Mouse (Mus musculus) kidney, adult 11 months (tissue): ENCODE data around the gene Selenos.

Source experiments
- DNase-seq: peaks from one replicate; pipeline ENCODE4 v3.0.0; 2022

Selenos gene

DNA sequence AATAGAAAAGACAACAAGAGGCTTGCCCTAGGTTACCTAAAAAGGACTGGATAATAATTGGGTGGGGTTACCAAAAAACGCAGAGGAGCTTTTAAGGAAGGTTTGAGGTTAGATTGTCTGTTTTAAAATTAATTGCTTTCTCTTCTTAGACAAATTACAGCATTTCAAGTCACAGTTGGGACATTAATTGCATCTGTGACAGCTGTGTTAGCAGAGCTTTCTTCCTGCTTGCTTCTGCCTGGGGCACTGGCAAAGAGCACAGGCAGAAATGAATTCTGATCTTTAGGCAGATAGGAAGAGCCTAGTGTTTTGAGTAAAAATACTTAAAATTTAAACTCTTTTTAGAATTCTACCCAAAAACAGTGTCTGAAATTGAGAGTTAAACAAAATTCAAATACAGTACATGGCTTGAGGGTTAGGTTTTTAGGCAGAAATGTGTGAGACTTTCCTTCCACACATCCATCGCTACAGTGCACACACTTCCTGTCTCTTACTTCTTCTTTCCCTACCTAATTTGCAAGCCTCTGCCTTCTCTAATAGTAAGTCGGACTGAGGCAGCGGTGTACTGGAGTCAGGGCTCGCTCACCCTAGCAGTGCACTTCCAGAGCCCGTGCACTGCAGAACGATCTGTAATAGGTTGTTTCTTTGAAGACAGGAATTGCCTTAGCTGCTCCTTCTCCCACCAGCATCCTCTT lies 41.4 kb downstream of the Selenos start:
- no peak for DNase-seq

DNA sequence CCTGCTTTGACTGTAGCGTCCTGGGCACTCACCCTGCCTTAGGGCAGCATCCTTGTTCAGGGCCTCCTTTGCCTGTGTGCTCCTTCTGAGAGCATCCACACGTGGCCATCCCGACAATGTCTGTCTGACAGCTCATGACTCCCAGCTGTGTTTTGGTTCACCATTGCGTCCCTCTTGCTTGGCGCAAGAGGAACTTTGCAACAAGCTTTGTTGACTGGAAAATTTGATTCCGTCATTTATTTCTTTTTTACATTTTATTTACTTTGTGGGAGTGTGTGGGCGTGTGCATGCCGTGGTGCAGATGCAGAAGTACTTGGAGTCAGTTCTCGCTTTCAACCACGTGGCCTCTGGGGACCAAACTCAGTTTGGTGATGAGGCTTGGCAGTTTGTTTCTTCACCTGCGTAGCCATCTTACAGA lies 45.1 kb downstream of the Selenos start:
- no peak for DNase-seq

DNA sequence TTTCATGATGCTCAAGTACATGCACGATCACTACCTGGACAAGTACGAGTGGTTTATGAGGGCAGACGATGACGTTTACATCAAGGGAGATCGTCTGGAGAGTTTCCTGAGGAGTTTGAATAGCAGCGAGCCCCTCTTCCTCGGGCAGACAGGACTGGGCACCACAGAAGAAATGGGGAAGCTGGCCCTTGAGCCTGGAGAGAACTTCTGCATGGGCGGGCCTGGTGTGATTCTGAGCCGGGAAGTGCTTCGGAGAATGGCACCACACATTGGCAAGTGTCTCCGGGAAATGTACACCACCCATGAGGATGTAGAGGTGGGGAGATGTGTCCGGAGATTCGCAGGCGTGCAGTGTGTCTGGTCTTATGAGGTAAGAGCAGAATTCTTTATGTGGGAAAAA lies 45.9 kb downstream of the Selenos start:
- no peak for DNase-seq

DNA sequence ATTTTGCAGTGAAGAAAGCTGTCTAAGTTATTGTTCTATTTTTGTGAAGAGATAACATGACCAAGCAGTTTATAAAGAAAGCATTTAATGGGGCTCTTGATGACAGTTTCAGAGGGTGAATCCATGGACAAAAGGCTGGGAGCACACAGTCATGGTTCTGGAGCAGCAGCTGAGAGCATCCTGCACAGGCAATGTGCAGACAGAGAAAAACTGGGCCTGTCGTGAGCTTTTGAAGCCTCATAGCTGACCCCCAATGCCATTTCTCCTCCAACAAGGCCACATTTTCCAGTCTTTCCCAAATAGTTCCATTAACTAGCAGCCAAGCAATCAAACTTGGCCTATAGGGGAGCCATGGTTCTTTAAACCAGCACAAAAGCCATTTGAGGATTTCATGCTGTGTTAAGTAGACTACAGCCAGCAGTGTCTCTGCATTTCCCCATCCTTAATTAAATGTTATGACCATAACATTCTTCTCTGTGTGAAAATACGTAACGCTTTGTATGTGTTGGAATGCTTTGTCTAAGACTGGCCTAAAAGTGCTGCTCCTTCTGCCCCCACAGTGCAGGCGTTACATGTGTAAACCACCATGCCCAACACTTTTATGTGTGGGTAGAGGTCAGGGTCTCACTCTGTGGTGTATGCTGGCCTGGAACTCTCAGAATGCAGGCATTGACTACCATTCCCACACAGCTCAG lies 48.6 kb downstream of the Selenos start:
- no peak for DNase-seq

DNA sequence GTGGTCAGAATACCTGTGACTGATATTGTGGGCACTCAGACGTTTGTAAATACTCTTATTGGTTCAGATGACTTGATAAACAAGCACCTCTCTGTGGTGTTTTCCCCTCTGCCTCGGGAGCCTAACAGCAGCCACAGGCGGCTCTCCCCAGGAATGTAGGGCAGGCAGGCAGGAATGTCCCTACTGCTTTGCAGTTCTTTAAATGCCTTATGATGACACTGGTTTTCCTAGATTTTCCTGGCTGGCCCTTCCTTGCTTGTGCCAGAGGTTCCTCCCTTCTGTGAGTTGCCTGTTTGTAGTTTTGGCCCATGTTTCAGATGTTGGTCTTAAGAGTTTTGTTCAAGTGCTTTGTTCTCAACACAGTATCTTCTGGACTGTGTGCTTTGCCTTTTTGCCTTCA lies 49.4 kb downstream of the Selenos start:
- no peak for DNase-seq

DNA sequence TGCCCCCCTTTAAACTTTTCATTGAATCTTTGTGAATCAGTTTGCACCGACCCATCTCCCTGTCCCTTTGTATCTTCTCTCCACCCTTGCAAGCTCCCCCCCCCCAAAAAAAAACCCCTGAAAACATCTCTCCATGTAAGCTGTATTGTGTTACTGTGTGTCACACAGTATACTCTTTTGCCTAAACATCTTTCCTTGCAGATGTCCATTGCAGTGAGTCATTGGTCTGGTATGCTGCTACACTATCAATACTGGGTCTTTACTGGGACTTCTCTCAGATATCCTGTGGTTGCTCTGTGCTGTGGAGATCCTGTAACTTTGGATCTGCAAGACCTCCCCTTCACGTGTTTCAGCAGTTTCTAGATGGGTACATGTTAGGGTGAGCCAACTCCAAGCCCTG lies 50.8 kb downstream of the Selenos start:
- DNase-seq = no peak

DNA sequence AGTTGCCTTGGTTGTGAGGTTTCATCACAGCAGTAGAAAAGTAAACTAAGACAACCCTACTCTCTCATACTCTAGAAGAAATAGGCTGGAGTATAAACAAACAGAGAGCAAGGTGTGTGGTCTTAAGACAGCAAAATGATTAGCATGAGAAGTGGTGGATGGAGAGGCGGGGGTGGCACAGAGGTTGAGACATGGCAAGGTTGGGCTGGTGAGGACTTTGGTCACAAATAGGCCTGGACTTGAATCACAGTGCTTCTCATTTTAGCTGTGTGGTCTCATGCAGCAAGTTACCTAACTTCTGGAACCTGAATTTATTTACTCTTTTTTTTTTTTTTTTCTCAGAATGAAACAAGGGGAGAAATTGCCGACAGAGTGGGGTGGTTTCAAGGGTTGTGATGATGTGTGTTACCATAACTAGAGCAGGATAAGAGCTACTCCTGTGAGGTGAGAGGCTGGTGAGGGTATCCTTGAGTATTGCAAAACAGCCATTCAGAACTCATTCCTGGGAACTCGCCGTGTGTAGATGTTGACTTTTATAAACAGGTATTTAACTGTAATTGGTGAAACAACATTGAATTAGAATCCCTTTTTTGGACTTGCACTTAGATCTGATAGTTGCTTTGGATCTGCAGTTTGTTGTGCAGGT lies 52.5 kb downstream of the Selenos start:
- DNase-seq = no peak

DNA sequence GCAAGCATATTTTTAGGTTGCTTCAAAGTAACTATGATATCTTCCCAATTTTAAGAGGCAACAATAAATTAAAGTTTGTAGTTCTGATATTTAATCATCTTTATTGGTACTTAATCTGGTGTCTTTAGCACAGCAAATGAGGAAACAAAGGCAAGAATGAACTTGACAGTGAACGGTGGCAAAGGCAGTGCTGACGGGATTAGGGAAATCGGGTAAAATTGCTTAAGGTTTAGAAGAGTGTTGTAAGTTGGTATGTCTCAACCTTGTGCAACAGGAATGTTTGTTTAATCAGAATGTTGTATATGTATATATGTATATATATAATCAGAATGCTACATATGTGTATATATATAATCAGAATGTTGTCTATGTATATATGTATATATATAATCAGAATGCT lies 54.7 kb downstream of the Selenos start:
- no peak for DNase-seq

DNA sequence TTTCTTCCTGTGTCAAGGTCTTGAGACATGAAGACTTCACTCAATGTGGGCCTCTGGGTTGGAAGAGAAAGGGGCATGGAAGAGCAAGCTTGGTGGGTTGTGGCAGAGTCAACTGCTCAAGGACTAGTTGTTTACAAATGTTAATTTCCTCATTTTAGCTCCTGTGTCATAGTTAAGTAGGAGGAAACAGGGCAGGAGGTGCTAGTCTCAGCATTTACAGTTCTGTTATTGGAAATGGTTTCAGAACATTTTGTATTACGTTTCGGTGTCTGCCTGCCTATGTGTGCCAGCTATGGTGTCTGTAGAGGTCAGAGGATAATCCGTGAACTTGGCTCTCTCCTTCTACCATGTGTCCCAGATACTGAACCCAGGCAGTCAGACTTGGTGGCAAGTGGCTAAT lies 56.2 kb downstream of the Selenos start:
- DNase-seq = no peak

DNA sequence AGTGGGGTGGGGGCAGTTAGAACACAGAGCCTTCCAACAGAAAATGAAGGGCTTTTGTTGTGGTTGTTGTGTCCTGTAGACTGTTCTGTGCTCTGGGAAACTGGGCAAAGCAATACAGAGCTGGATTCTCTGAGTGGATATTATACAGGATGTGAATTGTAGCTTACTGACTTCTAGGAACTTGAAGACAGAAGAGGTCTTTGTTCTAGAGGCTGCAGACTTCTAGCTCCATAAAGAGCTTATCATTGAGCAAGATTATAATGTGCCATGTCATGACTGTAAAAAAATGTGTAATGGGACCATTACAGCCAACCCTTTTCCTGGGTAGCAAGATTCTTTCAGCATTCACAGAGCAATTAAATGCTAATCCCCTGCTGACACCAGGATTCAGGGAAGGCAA lies 56.7 kb downstream of the Selenos start:
- no peak for DNase-seq

DNA sequence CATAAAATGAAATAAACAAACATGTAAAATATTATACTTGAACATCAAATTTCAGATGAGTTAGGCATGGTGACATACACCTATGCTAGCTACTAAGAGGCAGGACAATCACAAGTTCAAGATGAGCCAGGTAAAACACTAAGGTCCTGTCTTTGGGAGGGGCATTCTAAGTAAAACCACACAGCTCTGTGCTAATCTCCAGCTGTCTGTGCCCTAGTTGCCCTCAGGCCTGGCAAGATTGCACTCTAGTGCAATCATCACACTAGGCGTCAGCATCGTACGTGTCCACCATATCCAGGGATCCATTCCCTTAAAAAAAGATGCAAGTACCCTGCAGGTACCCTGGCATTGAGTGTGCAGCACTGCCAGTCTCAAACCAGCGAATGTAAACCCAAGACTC lies 57.9 kb downstream of the Selenos start:
- DNase-seq = no peak

DNA sequence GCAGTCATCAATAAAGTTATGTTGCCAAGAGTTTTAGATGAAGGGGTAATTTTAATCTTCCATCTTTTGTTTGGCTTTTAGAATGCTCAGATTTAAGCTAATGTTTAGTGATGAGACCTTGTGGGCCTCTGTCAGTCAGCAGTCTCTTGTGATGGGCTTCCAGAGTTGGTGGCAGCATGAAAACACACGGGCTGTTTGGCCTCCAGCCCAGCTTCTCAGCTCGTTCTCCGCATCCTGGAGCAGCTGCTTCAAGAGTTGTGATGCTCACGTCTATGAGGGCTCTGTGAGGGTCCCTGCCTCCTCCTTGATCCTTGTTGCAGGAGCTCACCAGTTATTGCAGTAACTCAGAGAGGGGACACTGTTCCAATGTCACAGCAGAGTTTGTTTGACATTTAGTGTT lies 58.9 kb downstream of the Selenos start:
- no peak for DNase-seq

DNA sequence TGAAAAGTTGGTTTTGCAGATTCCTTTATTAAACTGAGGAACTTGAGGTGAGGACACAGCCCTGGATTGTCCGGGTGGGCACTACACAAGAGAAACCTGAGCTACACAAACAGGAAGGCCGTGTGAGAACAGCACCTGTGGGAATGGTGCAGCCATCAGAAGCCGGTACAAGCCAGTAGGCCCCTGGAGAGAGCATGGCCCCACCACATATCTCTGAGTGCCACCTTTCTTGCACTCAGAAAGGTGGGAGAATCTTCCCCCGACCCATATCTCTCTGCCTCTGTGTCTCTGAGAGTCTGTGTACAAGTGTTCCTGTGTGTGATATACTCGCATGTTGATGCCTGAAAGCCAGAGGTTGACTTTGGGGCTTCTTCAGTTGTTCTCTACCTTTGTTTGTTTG lies 59.4 kb downstream of the Selenos start:
- DNase-seq = no peak
